Mouse (Mus musculus) stomach, embryonic 16.5 days (tissue): ENCODE results near the gene Cit. TPM values are rescaled to one million over a fixed set of nuclear protein-coding genes. Genes with fewer than 3 reads are reported as not detected.

ENCODE experiments used
- ATAC-seq: fragments of 200-750 bp; cut with Nextera tagmentation; 2 replicates; pipeline ENCODE4 v1.8.0; 2017; ENCODE audit warnings: moderate number of reproducible peaks, moderate TSS enrichment; ENCODE audit not compliant: insufficient read depth, low FRiP score
- H3K27ac ChIP-seq: fragments of 300-500 bp; sonication (generic); 2 replicates; pipeline ENCODE4 v1.5.1; 2014; ENCODE audit warnings: low read length
- H3K27me3 ChIP-seq: fragments of 300-500 bp; sonication (generic); 2 replicates; pipeline ENCODE4 v1.6.1; 2014; ENCODE audit warnings: low read length, control low read depth, mixed read lengths; ENCODE audit not compliant: control insufficient read depth, insufficient read depth
- H3K36me3 ChIP-seq: fragments of 300-500 bp; sonication (generic); 2 replicates; pipeline ENCODE4 v1.6.1; 2014; ENCODE audit warnings: low read length; ENCODE audit not compliant: control insufficient read depth, insufficient read depth
- H3K4me1 ChIP-seq: fragments of 300-500 bp; sonication (generic); 2 replicates; pipeline ENCODE4 v1.6.1; 2014; ENCODE audit warnings: low read length, control low read depth, mixed read lengths; ENCODE audit not compliant: control insufficient read depth, insufficient read depth
- H3K4me2 ChIP-seq: fragments of 300-500 bp; sonication (generic); 2 replicates; pipeline ENCODE4 v1.6.1; 2014; ENCODE audit warnings: low read depth, low read length, mixed read lengths
- H3K4me3 ChIP-seq: fragments of 300-500 bp; sonication (generic); replicated peaks from 2 replicates; pipeline ENCODE4 v1.5.1; 2014; ENCODE audit warnings: mild to moderate bottlenecking, low read length
- H3K9ac ChIP-seq: fragments of 300-500 bp; sonication (generic); 2 replicates; pipeline ENCODE4 v1.6.1; 2014; ENCODE audit warnings: low read length
- H3K9me3 ChIP-seq: fragments of 300-500 bp; sonication (generic); replicated peaks from 2 replicates; pipeline ENCODE4 v1.6.1; 2016; ENCODE audit warnings: low read length, control low read depth; ENCODE audit not compliant: control insufficient read depth
- WGBS: fragments of 180-500 bp; shearing (Covaris S2); extraction: QIAGEN DNeasy Blood & Tissue Kit; methylation state at CpG from one replicate; pipeline ENCODE4 v1.1.7; 2014; 5-methylcytosine and 5-hydroxymethylcytosine counted together
- polyA plus RNA-seq: library from polyadenylated mRNA; unstranded; fragments of >200 nt; fragmentation: Nextera tagmentation; extraction: Ambion mirVana; gene quantifications from 2 replicates; pipeline ENCODE4 v1.2.1, GENCODE M21; 2015

Gene Cit
- polyA plus RNA-seq, 1 experiment from 2014 or later, result 27.9 TPM

- H3K4me2 ChIP-seq, result no peak overlapping the region
- no peak overlapping the region for H3K4me3 ChIP-seq
- H3K27me3 ChIP-seq, result no peaks in the 10 kb centered on the region
- ATAC-seq, result no peak
- no peak overlapping the region for H3K27ac ChIP-seq
- H3K4me1 ChIP-seq, result no peaks in the 10 kb centered on the region
- H3K36me3 ChIP-seq, result no peaks in the 10 kb centered on the region; the same call in 1 of the 2 replicates
- H3K9ac ChIP-seq, result no peak overlapping the region
- H3K9me3 ChIP-seq, result no peaks in the 10 kb centered on the region
- WGBS, result 68% methylated on average over 13 of the region's 13 CpGs
These were observed 152.3 kb downstream of the Cit start for GRCm38 (mm10) chr5:115997376-115997775.

- no peak for ATAC-seq
- no peak overlapping the region for H3K27ac ChIP-seq
- H3K4me1 ChIP-seq, result no peaks in the 10 kb centered on the region
- 80% methylated on average over 8 of the region's 8 CpGs for WGBS
- no peak overlapping the region for H3K4me3 ChIP-seq
- H3K27me3 ChIP-seq, result no peaks in the 10 kb centered on the region
- no peak overlapping the region for H3K4me2 ChIP-seq
- no peaks in the 10 kb centered on the region for H3K9me3 ChIP-seq
- no peaks in the 10 kb centered on the region for H3K36me3 ChIP-seq
- no peak overlapping the region for H3K9ac ChIP-seq
These were observed 158.1 kb downstream of the Cit start for GRCm38 (mm10) chr5:116003154-116003553.

GRCm38 (mm10) chr5:116003825-116004224 lies 158.7 kb downstream of the Cit start:
- Histone ChIP-seq H3K4me2 (no peak overlapping the region), H3K9me3 (no peaks in the 10 kb centered on the region), H3K9ac (no peak overlapping the region), H3K27ac (no peak overlapping the region), H3K4me3 (no peak overlapping the region), H3K27me3 (no peaks in the 10 kb centered on the region), H3K4me1 (no peaks in the 10 kb centered on the region), H3K36me3 (no peaks in the 10 kb centered on the region)
- 45% methylated on average over 13 of the region's 13 CpGs for WGBS
- no peak for ATAC-seq

GRCm38 (mm10) chr5:116004271-116004670 lies 159.2 kb downstream of the Cit start:
- no peak for ATAC-seq
- H3K4me2 ChIP-seq, result no peak overlapping the region
- 85% methylated on average over 10 of the region's 10 CpGs for WGBS

GRCm38 (mm10) chr5:116006324-116007099 lies 161.4 kb downstream of the Cit start:
- Histone ChIP-seq H3K9ac (no peak overlapping the region), H3K4me2 (no peak overlapping the region), H3K36me3 (no peaks in the 10 kb centered on the region), H3K27ac (no peak overlapping the region), H3K9me3 (no peaks in the 10 kb centered on the region), H3K27me3 (no peaks in the 10 kb centered on the region), H3K4me1 (no peaks in the 10 kb centered on the region), H3K4me3 (no peak overlapping the region)
- peak; percentile 47; the same call in 1 of the 2 replicates for ATAC-seq
- WGBS, result 59% methylated on average over 22 of the region's 22 CpGs

More at GRCm38 (mm10) chr5:116004271-116004670, 159.2 kb downstream of the Cit start:
- Histone ChIP-seq H3K9ac (no peak overlapping the region), H3K27me3 (no peaks in the 10 kb centered on the region), H3K4me3 (no peak overlapping the region), H3K27ac (no peak overlapping the region), H3K4me1 (no peaks in the 10 kb centered on the region), H3K36me3 (no peaks in the 10 kb centered on the region), H3K9me3 (no peaks in the 10 kb centered on the region)

GRCm38 (mm10) chr5:116007723-116008122 lies 162.6 kb downstream of the Cit start:
- 77% methylated on average over 13 of the region's 13 CpGs for WGBS
- no peaks in the 10 kb centered on the region for H3K27me3 ChIP-seq
- no peak overlapping the region; the same call in 1 of the 2 replicates for H3K27ac ChIP-seq
- no peaks in the 10 kb centered on the region for H3K9me3 ChIP-seq
- peak; percentile 53; the same call in 1 of the 2 replicates for ATAC-seq
- no peak overlapping the region for H3K9ac ChIP-seq
- no peak overlapping the region for H3K4me2 ChIP-seq
- H3K4me1 ChIP-seq, result no peaks in the 10 kb centered on the region
- H3K36me3 ChIP-seq, result no peaks in the 10 kb centered on the region
- no peak overlapping the region for H3K4me3 ChIP-seq

GRCm38 (mm10) chr5:116009091-116009851 lies 164.2 kb downstream of the Cit start:
- Histone ChIP-seq H3K9me3 (no peaks in the 10 kb centered on the region), H3K36me3 (peaks cover 11% of the 10 kb centered on the region), H3K4me2 (no peak overlapping the region), H3K27ac (peak overlapping the region; percentile 68), H3K4me3 (no peak overlapping the region), H3K9ac (no peak overlapping the region), H3K4me1 (no peaks in the 10 kb centered on the region), H3K27me3 (no peaks in the 10 kb centered on the region)
- 64% methylated on average over 15 of the region's 15 CpGs for WGBS
- peak; percentile 56; the same call in 1 of the 2 replicates for ATAC-seq

GRCm38 (mm10) chr5:116009884-116010627 lies 165.0 kb downstream of the Cit start:
- WGBS, result 78% methylated on average over 2 of the region's 2 CpGs
- Histone ChIP-seq H3K9ac (no peak overlapping the region), H3K4me3 (no peak overlapping the region), H3K4me1 (no peaks in the 10 kb centered on the region), H3K27me3 (no peaks in the 10 kb centered on the region), H3K36me3 (peaks cover 19% of the 10 kb centered on the region), H3K9me3 (no peaks in the 10 kb centered on the region), H3K27ac (peak overlapping the region; percentile 68), H3K4me2 (no peak overlapping the region)
- no peak for ATAC-seq
